Mouse (Mus musculus) heart, adult 2 months (tissue): Measurements from ENCODE around the gene Ube2n. TPM values are rescaled to one million over a fixed set of nuclear protein-coding genes. Genes with fewer than 3 reads are reported as not detected.

Experiments used
- DNase-seq, 2 experiments: peaks; one replicate each; pipeline ENCODE4 v3.0.0; 2021
- H3K27ac ChIP-seq: fragments of 200-600 bp; 2 replicates; pipeline ENCODE4 v1.8.1; 2022
- H3K27me3 ChIP-seq: fragments of 200-500 bp; 2 replicates; pipeline ENCODE4 v1.6.1; 2012; ENCODE audit warnings: mild to moderate bottlenecking, low read length, inconsistent platforms, mixed read lengths; ENCODE audit not compliant: control insufficient read depth, insufficient read depth
- H3K36me3 ChIP-seq: fragments of 200-500 bp; 2 replicates; pipeline ENCODE4 v1.6.1; 2012; ENCODE audit warnings: low read length, inconsistent platforms; ENCODE audit not compliant: control insufficient read depth, insufficient read depth
- H3K4me1 ChIP-seq: fragments of 200-500 bp; 2 replicates; pipeline ENCODE4 v1.6.1; 2011; ENCODE audit warnings: low read length; ENCODE audit not compliant: control insufficient read depth, insufficient read depth
- H3K4me3 ChIP-seq: fragments of 200-600 bp; 2 replicates; pipeline ENCODE4 v1.8.1; 2022
- H3K79me2 ChIP-seq: fragments of 200-500 bp; replicated peaks from 2 replicates; pipeline ENCODE4 v1.6.1; 2012; ENCODE audit warnings: mild to moderate bottlenecking, inconsistent platforms, low read length, moderate library complexity, mixed read lengths; ENCODE audit not compliant: control insufficient read depth, insufficient read depth
- H3K9ac ChIP-seq: fragments of 200-500 bp; 2 replicates; pipeline ENCODE4 v1.6.1; 2012; ENCODE audit warnings: low read depth, mild to moderate bottlenecking, control low read depth, inconsistent platforms, low read length, mixed read lengths
- CTCF ChIP-seq: fragments of 200-600 bp; IDR thresholded peaks from 2 replicates; pipeline ENCODE4 v1.8.1; 2022; ENCODE audit warnings: antibody characterized with exemption, mild to moderate bottlenecking, moderate library complexity
- EP300 ChIP-seq: fragments of 200-500 bp; IDR thresholded peaks from 2 replicates; pipeline ENCODE4 v1.6.1; 2011; ENCODE audit warnings: low read depth, low read length, control low read depth; ENCODE audit not compliant: insufficient read depth
- POLR2A ChIP-seq: fragments of 200-500 bp; IDR thresholded peaks from 2 replicates; pipeline ENCODE4 v1.6.1; 2011; ENCODE audit warnings: mild to moderate bottlenecking, low read depth, low read length, control low read depth; ENCODE audit not compliant: insufficient read depth
- WGBS: fragments of 180-500 bp; shearing (Covaris S2); methylation state at CpG from one replicate; pipeline ENCODE4 v1.1.7; 2018; 5-methylcytosine and 5-hydroxymethylcytosine counted together
- intact Hi-C: fragments of 180-260 bp; cut with DNase I; formaldehyde crosslinking; loops from one replicate; pipeline ENCODE4 v1.15.1; 2025
- polyA plus RNA-seq: library from polyadenylated mRNA; depleted of rRNA; stranded (reverse); fragments of >200 nt; gene quantifications from 2 replicates; pipeline ENCODE4 v1.2.3, GENCODE M21; 2012
- total RNA-seq, 2 experiments: library from RNA; stranded (reverse); gene quantifications; 2 replicates each; pipeline ENCODE4 v1.2.3; 2021

The Ube2n gene
- total and polyA plus RNA-seq, 3 experiments = 48.8 to 89.7 (median 89.5) TPM

- intact Hi-C loops = no loop called here
- Histone ChIP-seq H3K4me1 (no peaks in the 10 kb centered on the region), H3K9ac (no peak overlapping the region), H3K4me3 (no peak overlapping the region), H3K27ac (no peak overlapping the region), H3K27me3 (no peaks in the 10 kb centered on the region), H3K79me2 (no peaks in the 10 kb centered on the region), H3K36me3 (no peaks in the 10 kb centered on the region)
- DNase-seq = no peak
- TF ChIP-seq EP300 (no peak), POLR2A (no peak), CTCF (no peak)
- 65% methylated on average over 4 of the region's 4 CpGs for WGBS
Measured at GRCm38 (mm10) chr10:95577567-95577950, 62.6 kb downstream of the Ube2n start.

GRCm38 (mm10) chr10:95585554-95585953 is 70.6 kb downstream of the Ube2n start:
- Histone ChIP-seq H3K27me3 (no peaks in the 10 kb centered on the region), H3K9ac (no peak overlapping the region), H3K27ac (no peak overlapping the region), H3K36me3 (no peaks in the 10 kb centered on the region), H3K79me2 (no peaks in the 10 kb centered on the region), H3K4me1 (peaks cover 1% of the 10 kb centered on the region), H3K4me3 (no peak overlapping the region)
- 78% methylated on average over 6 of the region's 6 CpGs for WGBS
- DNase-seq = no peak
- no peak for TF ChIP-seq CTCF
- no peak for TF ChIP-seq EP300
- TF ChIP-seq POLR2A = no peak
- intact Hi-C loops = no loop called here

- Histone ChIP-seq H3K27me3 (no peaks in the 10 kb centered on the region), H3K36me3 (no peaks in the 10 kb centered on the region), H3K4me1 (peaks cover 1% of the 10 kb centered on the region), H3K9ac (no peak overlapping the region), H3K4me3 (no peak overlapping the region), H3K79me2 (no peaks in the 10 kb centered on the region), H3K27ac (no peak overlapping the region)
- WGBS = 83% methylated on average over 8 of the region's 8 CpGs
- intact Hi-C loops = no loop called here
- no peak for DNase-seq
- TF ChIP-seq CTCF = no peak
- no peak for TF ChIP-seq EP300
- TF ChIP-seq POLR2A = no peak
Measured at GRCm38 (mm10) chr10:95587509-95588220, 72.7 kb downstream of the Ube2n start.

GRCm38 (mm10) chr10:95589196-95589595 is 74.3 kb downstream of the Ube2n start:
- no peak overlapping the region for H3K27ac ChIP-seq
- DNase-seq = no peak
- H3K4me3 ChIP-seq = no peak overlapping the region
- H3K36me3 ChIP-seq = no peaks in the 10 kb centered on the region
- H3K9ac ChIP-seq = no peak overlapping the region
- intact Hi-C loops = no loop called here
- no peaks in the 10 kb centered on the region for H3K4me1 ChIP-seq
- H3K79me2 ChIP-seq = no peaks in the 10 kb centered on the region
- TF ChIP-seq CTCF = no peak
- TF ChIP-seq EP300 = no peak
- no peak for TF ChIP-seq POLR2A
- WGBS = 91% methylated on average over 4 of the region's 4 CpGs
- no peaks in the 10 kb centered on the region for H3K27me3 ChIP-seq

- 85% methylated on average over 6 of the region's 6 CpGs for WGBS
- DNase-seq = no peak
- Histone ChIP-seq H3K27me3 (no peaks in the 10 kb centered on the region), H3K36me3 (no peaks in the 10 kb centered on the region), H3K4me3 (no peak overlapping the region), H3K79me2 (no peaks in the 10 kb centered on the region), H3K4me1 (no peaks in the 10 kb centered on the region), H3K27ac (no peak overlapping the region), H3K9ac (no peak overlapping the region)
- intact Hi-C loops = no loop called here
- TF ChIP-seq CTCF (no peak), EP300 (no peak), POLR2A (no peak)
Measured at GRCm38 (mm10) chr10:95590196-95590595, 75.3 kb downstream of the Ube2n start.

GRCm38 (mm10) chr10:95591257-95591656 is 76.3 kb downstream of the Ube2n start:
- Histone ChIP-seq H3K4me1 (no peaks in the 10 kb centered on the region), H3K4me3 (no peak overlapping the region), H3K9ac (no peak overlapping the region), H3K79me2 (no peaks in the 10 kb centered on the region), H3K27me3 (no peaks in the 10 kb centered on the region), H3K27ac (no peak overlapping the region), H3K36me3 (no peaks in the 10 kb centered on the region)
- intact Hi-C loops = no loop called here
- no peak for TF ChIP-seq POLR2A
- TF ChIP-seq EP300 = no peak
- TF ChIP-seq CTCF = no peak
- 90% methylated on average over 4 of the region's 4 CpGs for WGBS
- no peak for DNase-seq
